Mouse (Mus musculus) midbrain, embryonic 10.5 days (tissue): ENCODE measurements around the gene Ak9. TPM values are rescaled to one million over a fixed set of nuclear protein-coding genes. Genes with fewer than 3 reads are reported as not detected.
A peak's percentile ranks its signal among the peaks of the same experiment; 100 is the strongest.

ENCODE experiments used
- DNase-seq: peaks from one replicate; pipeline ENCODE4 v3.0.0-alpha.2; 2017; ENCODE audit warnings: low spot score
- H3K27ac ChIP-seq: fragments of 300-500 bp; sonication (generic); replicated peaks from 2 replicates; pipeline ENCODE4 v1.5.1; 2016; ENCODE audit warnings: mild to moderate bottlenecking
- H3K27me3 ChIP-seq: fragments of 300-500 bp; sonication (generic); 2 replicates; pipeline ENCODE4 v1.6.1; 2016; ENCODE audit warnings: low read depth, mild to moderate bottlenecking; ENCODE audit not compliant: poor library complexity, severe bottlenecking
- H3K36me3 ChIP-seq: fragments of 300-500 bp; sonication (generic); 2 replicates; pipeline ENCODE4 v1.6.1; 2016; ENCODE audit warnings: mild to moderate bottlenecking, moderate library complexity
- H3K4me1 ChIP-seq: fragments of 300-500 bp; sonication (generic); 2 replicates; pipeline ENCODE4 v1.6.1; 2016
- H3K4me3 ChIP-seq: fragments of 300-500 bp; sonication (generic); 2 replicates; pipeline ENCODE4 v1.5.1; 2016; ENCODE audit warnings: mild to moderate bottlenecking, moderate library complexity
- H3K9me3 ChIP-seq: fragments of 300-500 bp; sonication (generic); replicated peaks from 2 replicates; pipeline ENCODE4 v1.6.1; 2016; ENCODE audit warnings: mild to moderate bottlenecking
- whole genome bisulfite sequencing: fragments of 180-500 bp; shearing (Covaris S2); methylation state at CpG from one replicate; pipeline ENCODE4 v1.1.7; 2016; 5-methylcytosine and 5-hydroxymethylcytosine counted together
- polyA plus RNA-seq: library from polyadenylated mRNA; unstranded; fragments of >200 nt; fragmentation: Nextera tagmentation; extraction: Ambion mirVana; gene quantifications from 2 replicates; pipeline ENCODE4 v1.2.1, GENCODE M21; 2016

Ak9 gene
- polyA plus RNA-seq, 1 experiment from 2014 or later: 0.04 TPM

GRCm38 (mm10) chr10:41288771-41289415, 14.9 kb upstream of the Ak9 start:
- Histone ChIP-seq H3K4me3 (no peak overlapping the region), H3K27ac (peak overlapping the region; percentile 83), H3K9me3 (no peaks in the 10 kb centered on the region), H3K4me1 (peaks cover 15% of the 10 kb centered on the region), H3K27me3 (no peaks in the 10 kb centered on the region), H3K36me3 (peaks cover 5% of the 10 kb centered on the region; the same call in 1 of the 2 replicates)
- DNase-seq: peak; percentile 90
- 39% methylated on average over 16 of the region's 16 CpGs for WGBS

DNA sequence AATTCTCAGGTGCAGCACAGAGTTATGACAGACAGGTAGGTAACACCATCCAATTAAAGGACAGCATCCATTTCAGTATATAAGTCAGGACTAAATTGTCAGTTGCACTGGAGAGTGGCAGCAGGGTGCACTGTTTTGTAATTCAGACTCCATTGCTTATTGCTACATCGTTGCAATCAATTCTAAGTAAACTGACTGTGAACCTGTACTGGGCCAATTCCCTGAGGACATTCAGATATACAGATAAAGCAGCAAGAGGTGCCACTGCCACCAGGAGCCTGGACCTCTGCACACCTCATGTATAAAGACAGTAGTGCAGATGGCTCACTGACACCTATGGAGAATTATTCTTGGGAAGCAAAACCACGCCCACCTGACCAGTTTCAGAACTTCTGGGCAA, 12.8 kb upstream of the Ak9 start:
- H3K27me3 ChIP-seq: no peaks in the 10 kb centered on the region
- 92% methylated on average over 2 of the region's 2 CpGs for WGBS
- no peaks in the 10 kb centered on the region for H3K9me3 ChIP-seq

GRCm38 (mm10) chr10:41293019-41293418, 10.8 kb upstream of the Ak9 start:
- H3K9me3 ChIP-seq: no peaks in the 10 kb centered on the region
- 45% methylated on average over 7 of the region's 7 CpGs for WGBS
- H3K27me3 ChIP-seq: no peaks in the 10 kb centered on the region
- DNase-seq: no peak
- H3K4me1 ChIP-seq: peaks cover 25% of the 10 kb centered on the region
- H3K27ac ChIP-seq: no peak overlapping the region
- no peaks in the 10 kb centered on the region for H3K36me3 ChIP-seq
- H3K4me3 ChIP-seq: no peak overlapping the region

More for the DNA sequence above, 12.8 kb upstream of the Ak9 start:
- H3K27ac ChIP-seq: no peak overlapping the region
- peaks cover 25% of the 10 kb centered on the region for H3K4me1 ChIP-seq
- no peak overlapping the region for H3K4me3 ChIP-seq
- DNase-seq: no peak
- H3K36me3 ChIP-seq: no peaks in the 10 kb centered on the region

GRCm38 (mm10) chr10:41294734-41295133, 9.0 kb upstream of the Ak9 start:
- 82% methylated on average over 11 of the region's 11 CpGs for WGBS
- Histone ChIP-seq H3K27ac (no peak overlapping the region), H3K9me3 (no peaks in the 10 kb centered on the region), H3K4me3 (no peak overlapping the region), H3K4me1 (peaks cover 20% of the 10 kb centered on the region), H3K36me3 (no peaks in the 10 kb centered on the region), H3K27me3 (no peaks in the 10 kb centered on the region)
- DNase-seq: no peak

DNA sequence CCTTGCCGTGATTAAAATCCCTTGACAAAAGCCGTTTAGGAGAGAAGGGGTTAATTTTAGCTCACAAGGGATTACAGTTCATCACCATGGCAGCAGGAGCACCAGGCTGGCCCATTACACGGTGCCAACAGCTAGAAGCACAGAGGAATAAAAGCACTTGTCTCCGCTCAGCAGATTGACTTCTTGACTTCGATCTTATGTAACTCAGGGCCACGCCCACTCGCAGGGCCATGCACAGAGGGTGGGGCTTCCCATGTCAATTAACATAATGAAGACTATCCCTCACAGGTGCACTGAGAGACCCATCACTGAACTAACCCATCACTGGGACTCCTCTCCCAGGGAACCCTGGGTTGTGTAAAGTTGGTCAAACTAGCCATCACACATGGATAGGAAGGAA, 8.6 kb upstream of the Ak9 start:
- WGBS: 38% methylated on average over 7 of the region's 7 CpGs
- H3K4me3 ChIP-seq: no peak overlapping the region

GRCm38 (mm10) chr10:41300161-41300560, 3.6 kb upstream of the Ak9 start:
- DNase-seq: no peak
- Histone ChIP-seq H3K4me3 (no peak overlapping the region), H3K4me1 (peaks cover 13% of the 10 kb centered on the region), H3K27me3 (no peaks in the 10 kb centered on the region), H3K36me3 (no peaks in the 10 kb centered on the region), H3K9me3 (no peaks in the 10 kb centered on the region), H3K27ac (no peak overlapping the region)
- WGBS: 54% methylated on average over 1 of the region's 1 CpGs

More for the DNA sequence above, 8.6 kb upstream of the Ak9 start:
- H3K36me3 ChIP-seq: no peaks in the 10 kb centered on the region
- H3K4me1 ChIP-seq: peaks cover 20% of the 10 kb centered on the region
- no peaks in the 10 kb centered on the region for H3K9me3 ChIP-seq
- no peak overlapping the region for H3K27ac ChIP-seq
- DNase-seq: peak; percentile 27
- no peaks in the 10 kb centered on the region for H3K27me3 ChIP-seq

- H3K27ac ChIP-seq: peak within 1 kb of the TSS; percentile 86
- no peaks in the 10 kb centered on the region for H3K9me3 ChIP-seq
- no peaks in the 10 kb centered on the region for H3K27me3 ChIP-seq
- peak; percentile 87 for DNase-seq
- under 1% methylated on average over 38 of the region's 38 CpGs for WGBS
- H3K4me3 ChIP-seq: peak within 1 kb of the TSS; percentile 93
- peaks cover 11% of the 10 kb centered on the region for H3K4me1 ChIP-seq
- H3K36me3 ChIP-seq: no peaks in the 10 kb centered on the region
Measured at GRCm38 (mm10) chr10:41302689-41303431, 920 bp upstream of the Ak9 start, which contains the start of gene Fig4. Gene Fig4 (minus strand): TSS chr10:41303260.

- no peaks in the 10 kb centered on the region for H3K9me3 ChIP-seq
- no peak for DNase-seq
- no peak overlapping the region for H3K27ac ChIP-seq
- H3K4me1 ChIP-seq: peaks cover 11% of the 10 kb centered on the region
- 82% methylated on average over 9 of the region's 9 CpGs for WGBS
- no peak overlapping the region for H3K4me3 ChIP-seq
- H3K27me3 ChIP-seq: no peaks in the 10 kb centered on the region
- H3K36me3 ChIP-seq: no peaks in the 10 kb centered on the region
Measured at GRCm38 (mm10) chr10:41304961-41305455, 1.2 kb downstream of the Ak9 start.

DNA sequence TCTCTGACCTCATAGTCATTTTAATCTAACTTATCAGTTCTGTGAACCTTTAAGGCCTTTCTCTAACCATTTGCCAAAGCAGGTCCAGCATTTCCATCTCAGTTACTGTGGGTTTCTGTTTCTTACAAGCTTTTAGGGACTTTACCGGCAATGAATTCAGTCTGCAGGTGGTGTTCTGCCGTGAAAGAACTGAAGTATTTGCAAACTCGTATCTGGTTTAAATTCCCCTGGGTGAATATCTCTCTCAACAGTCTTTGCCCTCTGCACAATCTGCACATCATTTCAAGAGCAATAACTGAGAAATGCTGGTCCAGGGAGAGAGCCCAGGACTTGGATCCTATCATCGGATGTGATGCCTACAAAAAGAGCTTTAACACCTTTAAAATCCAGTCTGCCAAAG, 4.4 kb downstream of the Ak9 start:
- no peak for DNase-seq
- Histone ChIP-seq H3K27ac (no peak overlapping the region), H3K27me3 (no peaks in the 10 kb centered on the region), H3K4me3 (no peak overlapping the region), H3K4me1 (no peaks in the 10 kb centered on the region), H3K36me3 (no peaks in the 10 kb centered on the region), H3K9me3 (no peaks in the 10 kb centered on the region)
- 92% methylated on average over 4 of the region's 4 CpGs for WGBS

- Histone ChIP-seq H3K27ac (no peak overlapping the region), H3K4me3 (no peak overlapping the region), H3K36me3 (no peaks in the 10 kb centered on the region), H3K27me3 (no peaks in the 10 kb centered on the region), H3K9me3 (no peaks in the 10 kb centered on the region), H3K4me1 (no peaks in the 10 kb centered on the region)
- WGBS: 82% methylated on average over 3 of the region's 3 CpGs
- no peak for DNase-seq
Measured at GRCm38 (mm10) chr10:41315866-41316265, 12.1 kb downstream of the Ak9 start.

DNA sequence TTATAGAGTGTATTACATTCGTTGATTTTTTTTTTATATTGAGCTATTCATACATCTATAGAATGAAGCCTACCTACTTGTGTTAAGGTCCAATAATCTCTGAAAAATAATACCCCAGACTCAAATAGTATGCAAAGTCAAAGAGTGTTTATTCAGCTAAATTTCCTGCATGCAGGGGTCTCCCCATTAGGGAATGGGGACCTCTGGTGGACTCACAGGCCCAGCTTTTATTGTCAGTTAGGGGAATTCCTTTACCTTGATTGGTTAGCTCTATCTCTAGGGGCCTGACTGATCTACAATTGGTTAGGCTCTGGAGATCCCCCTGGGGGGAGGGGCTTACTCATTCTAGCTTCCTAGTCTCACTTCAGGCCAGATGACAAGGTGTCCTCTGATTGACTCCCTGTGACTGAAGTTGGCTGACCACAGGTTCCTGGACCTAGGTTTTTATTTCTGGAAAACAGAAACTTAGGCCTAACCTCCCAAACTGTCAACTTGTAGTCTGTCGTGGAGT, 28.8 kb downstream of the Ak9 start:
- WGBS: 85% methylated on average over 2 of the region's 2 CpGs
- Histone ChIP-seq H3K9me3 (no peaks in the 10 kb centered on the region), H3K27me3 (no peaks in the 10 kb centered on the region), H3K4me3 (no peak overlapping the region), H3K36me3 (no peaks in the 10 kb centered on the region), H3K27ac (no peak overlapping the region), H3K4me1 (no peaks in the 10 kb centered on the region)
- DNase-seq: no peak

- Histone ChIP-seq H3K4me3 (no peak overlapping the region), H3K4me1 (no peaks in the 10 kb centered on the region), H3K27me3 (no peaks in the 10 kb centered on the region), H3K27ac (no peak overlapping the region), H3K36me3 (no peaks in the 10 kb centered on the region), H3K9me3 (no peaks in the 10 kb centered on the region)
- no peak for DNase-seq
- WGBS: 94% methylated on average over 7 of the region's 7 CpGs
Measured at GRCm38 (mm10) chr10:41341346-41341745, 37.6 kb downstream of the Ak9 start.

DNA sequence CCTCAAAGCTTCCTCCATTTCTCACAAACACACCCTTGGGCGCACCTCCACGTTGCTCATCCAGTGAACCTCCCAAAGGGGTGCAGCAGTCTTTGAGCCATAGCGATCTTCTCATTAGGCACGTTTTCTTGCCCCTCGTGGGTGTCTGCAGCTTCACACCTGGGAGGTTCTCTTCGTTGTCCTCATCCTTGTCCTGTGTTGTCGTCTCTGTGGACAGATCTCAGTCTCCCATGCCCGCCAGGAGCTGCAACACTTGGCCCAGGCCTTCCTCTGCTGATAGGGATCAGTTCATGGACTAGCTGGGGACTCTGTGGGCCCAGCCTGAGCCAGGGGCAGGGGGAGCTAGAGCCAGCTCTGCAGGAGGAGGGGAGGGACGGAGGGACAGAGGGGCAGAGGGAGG, 61.3 kb downstream of the Ak9 start:
- 90% methylated on average over 9 of the region's 9 CpGs for WGBS
- no peak overlapping the region for H3K4me3 ChIP-seq
- H3K9me3 ChIP-seq: no peaks in the 10 kb centered on the region

More for the DNA sequence above, 61.3 kb downstream of the Ak9 start:
- Histone ChIP-seq H3K4me1 (no peaks in the 10 kb centered on the region), H3K27ac (no peak overlapping the region), H3K36me3 (no peaks in the 10 kb centered on the region), H3K27me3 (no peaks in the 10 kb centered on the region)
- no peak for DNase-seq
